Mouse (Mus musculus) retina, adult 2 months (tissue): ENCODE data around the gene Sltm.
"Not testable (repeated sequence)": the region's sequence is repeated elsewhere in the genome, so short reads cannot be mapped to it uniquely, and the experiment has no call there.

Experiments
- DNase-seq: peaks from one replicate; pipeline ENCODE4 v3.0.0-alpha.2; 2012; ENCODE audit warnings: low read depth, low spot score

Gene Sltm

GRCm38 (mm10) chr9:70551524-70551923 is 9.0 kb downstream of the Sltm start:
- no peak for DNase-seq

- DNase-seq, result not testable (repeated sequence)
Observed at GRCm38 (mm10) chr9:70552233-70552632, 9.7 kb downstream of the Sltm start.

- no peak for DNase-seq
Observed at GRCm38 (mm10) chr9:70555431-70555830, 12.9 kb downstream of the Sltm start.

GRCm38 (mm10) chr9:70556796-70557195 is 14.2 kb downstream of the Sltm start:
- no peak for DNase-seq

- DNase-seq, result no peak
Observed at GRCm38 (mm10) chr9:70562825-70563224, 20.3 kb downstream of the Sltm start.

- no peak for DNase-seq
Observed at GRCm38 (mm10) chr9:70567651-70568050, 25.1 kb downstream of the Sltm start.

GRCm38 (mm10) chr9:70570351-70570750 is 27.8 kb downstream of the Sltm start:
- DNase-seq, result no peak

- DNase-seq, result no peak
Observed at GRCm38 (mm10) chr9:70578123-70578522, 35.6 kb downstream of the Sltm start.

GRCm38 (mm10) chr9:70580956-70581355 is 38.4 kb downstream of the Sltm start:
- no peak for DNase-seq

GRCm38 (mm10) chr9:70584641-70585040 is 42.1 kb downstream of the Sltm start:
- no peak for DNase-seq

- DNase-seq, result no peak
Observed at GRCm38 (mm10) chr9:70585172-70585571, 42.6 kb downstream of the Sltm start.

- no peak for DNase-seq
Observed at GRCm38 (mm10) chr9:70587171-70587570, 44.6 kb downstream of the Sltm start.

- DNase-seq, result no peak
Observed at GRCm38 (mm10) chr9:70590775-70591174, 48.2 kb downstream of the Sltm start.

- no peak for DNase-seq
Observed at GRCm38 (mm10) chr9:70591486-70591885, 48.9 kb downstream of the Sltm start.

- no peak for DNase-seq
Observed at GRCm38 (mm10) chr9:70598271-70598670, 55.7 kb downstream of the Sltm start.

- no peak for DNase-seq
Observed at GRCm38 (mm10) chr9:70602186-70602845, 59.8 kb downstream of the Sltm start.

- DNase-seq, result no peak
Observed at GRCm38 (mm10) chr9:70611026-70611673, 68.6 kb downstream of the Sltm start.

- no peak for DNase-seq
Observed at GRCm38 (mm10) chr9:70629711-70630110, 87.2 kb downstream of the Sltm start.

- no peak for DNase-seq
Observed at GRCm38 (mm10) chr9:70631665-70632064, 89.1 kb downstream of the Sltm start.

GRCm38 (mm10) chr9:70636748-70637147 is 94.2 kb downstream of the Sltm start:
- no peak for DNase-seq
